Mouse (Mus musculus) liver, adult 2 months (tissue): Measurements from ENCODE around the gene Zfx.

ENCODE experiments used
- CTCF ChIP-seq: fragments of 200-500 bp; IDR thresholded peaks from 2 replicates; pipeline ENCODE4 v1.5.1; 2011; ENCODE audit warnings: low read depth, low read length, control low read depth
- POLR2A ChIP-seq: fragments of 200-500 bp; IDR thresholded peaks from 2 replicates; pipeline ENCODE4 v1.6.1; 2011; ENCODE audit warnings: low read length, control low read depth; ENCODE audit not compliant: insufficient read depth; ENCODE audit errors: extremely low read depth

DNA sequence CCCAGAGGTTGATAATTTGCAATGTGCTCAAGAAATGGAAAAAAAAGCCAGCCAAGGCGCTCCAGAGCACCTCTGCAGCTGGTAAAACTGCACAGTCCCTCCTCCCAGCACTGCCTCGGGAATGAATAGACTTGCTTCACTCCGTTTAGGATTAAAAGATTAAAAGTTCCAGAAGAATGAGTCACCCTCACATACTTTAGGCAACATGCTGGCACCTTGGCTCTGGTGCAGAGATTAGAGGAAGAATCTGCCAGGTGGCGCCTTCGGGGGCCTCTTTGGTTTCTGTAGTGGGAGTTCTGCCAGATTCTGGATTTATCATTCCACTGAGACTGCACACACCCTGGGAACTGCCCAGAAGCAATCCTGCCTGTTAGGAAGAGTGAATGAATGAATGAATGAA is 75.5 kb downstream of the Zfx start:
- TF ChIP-seq POLR2A (no peak), CTCF (no peak)
